Mouse (Mus musculus) midbrain, embryonic 11.5 days (tissue): Measurements from ENCODE around the gene Hist1h2ah. TPM values are rescaled to one million over a fixed set of nuclear protein-coding genes. Genes with fewer than 3 reads are reported as not detected.
A peak's percentile ranks its signal among the peaks of the same experiment; 100 is the strongest.

Experiments used
- ATAC-seq: fragments of 200-750 bp; cut with Nextera tagmentation; 2 replicates; pipeline ENCODE4 v1.8.0; 2017; ENCODE audit warnings: moderate TSS enrichment, moderate library complexity; ENCODE audit not compliant: low FRiP score
- DNase-seq: peaks from one replicate; pipeline ENCODE4 v3.0.0; 2015; ENCODE audit warnings: low spot score; ENCODE audit errors: missing footprints
- H3K27ac ChIP-seq: fragments of 300-500 bp; sonication (generic); 2 replicates; pipeline ENCODE4 v1.5.1; 2014; ENCODE audit warnings: low read depth, low read length
- H3K27me3 ChIP-seq: fragments of 300-500 bp; sonication (generic); 2 replicates; pipeline ENCODE4 v1.6.1; 2014; ENCODE audit warnings: mild to moderate bottlenecking, low read length, moderate library complexity, mixed read lengths; ENCODE audit not compliant: control insufficient read depth, insufficient read depth
- H3K36me3 ChIP-seq: fragments of 300-500 bp; sonication (generic); 2 replicates; pipeline ENCODE4 v1.6.1; 2014; ENCODE audit warnings: mild to moderate bottlenecking, low read length, moderate library complexity, mixed read lengths; ENCODE audit not compliant: control insufficient read depth, insufficient read depth
- H3K4me1 ChIP-seq: fragments of 300-500 bp; sonication (generic); 2 replicates; pipeline ENCODE4 v1.6.1; 2014; ENCODE audit warnings: low read length; ENCODE audit not compliant: control insufficient read depth, insufficient read depth
- H3K4me2 ChIP-seq: fragments of 300-500 bp; sonication (generic); 2 replicates; pipeline ENCODE4 v1.6.1; 2014; ENCODE audit warnings: mild to moderate bottlenecking, moderate library complexity
- H3K4me3 ChIP-seq: fragments of 300-500 bp; sonication (generic); 2 replicates; pipeline ENCODE4 v1.5.1; 2014; ENCODE audit warnings: low read depth, low read length
- H3K9ac ChIP-seq: fragments of 300-500 bp; sonication (generic); 2 replicates; pipeline ENCODE4 v1.6.1; 2014; ENCODE audit warnings: low read length
- H3K9me3 ChIP-seq: fragments of 300-500 bp; sonication (generic); 2 replicates; pipeline ENCODE4 v1.6.1; 2016; ENCODE audit warnings: low read length; ENCODE audit not compliant: control insufficient read depth
- WGBS: fragments of 180-500 bp; shearing (Covaris S2); extraction: QIAGEN DNeasy Blood & Tissue Kit; methylation state at CpG from one replicate; pipeline ENCODE4 v1.1.7; 2014; 5-methylcytosine and 5-hydroxymethylcytosine counted together
- microRNA-seq: library from miRNA; unstranded; fragments of <30 nt; microRNA quantifications from one replicate; pipeline ENCODE4, GENCODE M21; 2017
- polyA plus RNA-seq: library from polyadenylated mRNA; unstranded; fragments of >200 nt; fragmentation: Nextera tagmentation; extraction: Ambion mirVana; gene quantifications from 2 replicates; pipeline ENCODE4 v1.2.1, GENCODE M21; 2014

Hist1h2ah gene
- polyA plus RNA-seq, 1 experiment from 2014 or later = 6.8 TPM

GRCm38 (mm10) chr13:21996101-21996839 lies 39.1 kb downstream of the Hist1h2ah start:
- H3K4me3 ChIP-seq = peak overlapping the region; percentile 21
- DNase-seq (peak; percentile 97), ATAC-seq (peak; percentile 69; the same call in 1 of the 2 replicates)
- H3K4me1 ChIP-seq = 0 out of 2 replicates have a peak, but pooled peaks cover 3% of the 10 kb centered on the region
- H3K9me3 ChIP-seq = no peaks in the 10 kb centered on the region
- peak overlapping the region; percentile 52 for H3K4me2 ChIP-seq
- WGBS = 1% methylated on average over 12 of the region's 12 CpGs
- no peak overlapping the region for H3K27ac ChIP-seq
- H3K9ac ChIP-seq = no peak overlapping the region
- no peaks in the 10 kb centered on the region for H3K36me3 ChIP-seq
- H3K27me3 ChIP-seq = peaks cover 64% of the 10 kb centered on the region

DNA sequence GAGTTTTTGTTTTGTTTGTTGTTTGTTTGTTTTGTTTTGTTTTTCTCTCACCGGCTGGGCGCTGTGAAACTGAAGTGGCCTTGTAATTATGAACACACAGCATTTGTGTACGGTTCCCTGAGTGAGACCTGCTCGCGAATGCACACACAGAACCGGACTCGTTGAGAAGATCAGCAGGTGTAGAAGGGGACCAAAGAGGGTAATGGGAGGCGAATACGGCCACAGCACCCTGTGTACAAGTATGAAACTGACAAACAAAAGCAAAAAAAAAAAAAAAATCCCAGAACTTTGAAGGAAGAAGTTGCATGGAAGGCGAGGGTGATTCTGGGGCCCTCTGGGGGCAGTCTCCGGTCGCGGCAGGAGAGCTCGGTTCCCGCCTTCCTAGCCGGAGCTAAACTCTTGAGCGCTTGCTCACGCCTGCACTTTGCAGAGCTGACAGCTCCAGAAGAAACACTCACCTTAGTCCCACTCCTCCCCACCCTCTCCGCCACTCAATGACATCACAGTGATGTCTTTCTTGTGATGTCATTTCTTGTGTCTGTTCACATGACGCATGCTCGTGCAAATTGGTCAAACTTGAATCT lies 39.9 kb downstream of the Hist1h2ah start:
- no peaks in the 10 kb centered on the region for H3K9me3 ChIP-seq
- peak; percentile 67 for ATAC-seq
- H3K4me1 ChIP-seq = 0 out of 2 replicates have a peak, but pooled peaks cover 3% of the 10 kb centered on the region
- WGBS = under 1% methylated on average over 21 of the region's 21 CpGs
- peak; percentile 96 for DNase-seq
- H3K4me2 ChIP-seq = peak overlapping the region; percentile 52
- H3K4me3 ChIP-seq = peak overlapping the region; percentile 30
- no peaks in the 10 kb centered on the region for H3K36me3 ChIP-seq
- H3K27ac ChIP-seq = no peak overlapping the region
- no peak overlapping the region; the same call in 1 of the 2 replicates for H3K9ac ChIP-seq
- peaks cover 56% of the 10 kb centered on the region for H3K27me3 ChIP-seq

DNA sequence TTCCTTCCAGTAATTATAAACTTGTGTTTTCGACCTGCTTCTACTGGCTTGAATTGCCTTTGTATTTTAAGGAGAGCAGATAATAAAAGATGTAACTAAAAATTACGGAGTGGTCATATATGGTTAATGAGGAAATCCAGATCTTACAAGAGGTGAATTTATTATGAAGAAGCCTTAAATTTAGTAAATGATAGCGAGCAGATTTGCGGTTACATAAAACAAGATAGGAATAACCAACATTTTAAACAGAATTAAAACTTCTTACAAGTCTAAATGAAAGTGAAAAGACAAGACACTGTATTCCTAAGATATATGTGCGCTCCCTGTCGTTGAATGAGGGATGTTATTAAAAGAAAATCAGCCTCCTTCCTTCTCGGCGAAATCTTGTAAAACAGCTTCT lies 40.5 kb downstream of the Hist1h2ah start:
- no peak for ATAC-seq
- H3K9ac ChIP-seq = no peak overlapping the region; the same call in 1 of the 2 replicates

GRCm38 (mm10) chr13:21993957-21994738 lies 41.2 kb downstream of the Hist1h2ah start:
- Histone ChIP-seq H3K9ac (no peak overlapping the region), H3K9me3 (no peaks in the 10 kb centered on the region), H3K36me3 (no peaks in the 10 kb centered on the region), H3K27me3 (peaks cover 43% of the 10 kb centered on the region), H3K4me1 (0 out of 2 replicates have a peak, but pooled peaks cover 3% of the 10 kb centered on the region), H3K4me3 (no peak overlapping the region), H3K27ac (no peak overlapping the region), H3K4me2 (0 out of 2 replicates have a peak overlapping the region, but pooled peaks have one; percentile 8)
- DNase-seq = peak; percentile 95
- ATAC-seq = no peak
- 1% methylated on average over 22 of the region's 22 CpGs for WGBS

More for the DNA sequence above, 40.5 kb downstream of the Hist1h2ah start:
- H3K4me3 ChIP-seq = peak overlapping the region; percentile 30
- DNase-seq = no peak
- H3K4me2 ChIP-seq = peak overlapping the region; percentile 52
- peaks cover 50% of the 10 kb centered on the region for H3K27me3 ChIP-seq
- WGBS = 4% methylated on average over 8 of the region's 8 CpGs
- no peak overlapping the region for H3K27ac ChIP-seq
- no peaks in the 10 kb centered on the region for H3K9me3 ChIP-seq
- H3K4me1 ChIP-seq = 0 out of 2 replicates have a peak, but pooled peaks cover 3% of the 10 kb centered on the region
- no peaks in the 10 kb centered on the region for H3K36me3 ChIP-seq

DNA sequence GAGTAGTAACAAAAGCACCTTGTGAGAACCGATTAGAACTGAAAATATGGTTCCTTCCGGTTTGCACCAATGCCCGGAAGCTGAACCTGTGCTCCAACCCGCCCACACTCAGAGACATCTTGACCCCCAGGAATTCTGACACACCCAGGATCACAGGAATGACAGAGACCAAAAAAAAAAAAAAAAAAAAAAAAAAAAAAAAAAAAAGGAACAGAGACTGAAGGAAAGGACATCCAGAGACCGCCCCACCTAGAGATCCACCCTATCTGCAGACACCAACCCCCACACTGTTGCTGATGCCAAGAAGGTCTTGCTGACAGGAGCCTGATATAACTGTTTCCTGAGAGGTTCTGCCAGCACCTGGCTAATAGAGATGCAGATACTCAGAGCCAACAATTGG lies 42.8 kb downstream of the Hist1h2ah start:
- 91% methylated on average over 5 of the region's 5 CpGs for WGBS
- Histone ChIP-seq H3K27ac (no peak overlapping the region), H3K4me3 (no peak overlapping the region), H3K27me3 (peaks cover 27% of the 10 kb centered on the region), H3K9ac (no peak overlapping the region), H3K4me1 (0 out of 2 replicates have a peak, but pooled peaks cover 3% of the 10 kb centered on the region), H3K36me3 (no peaks in the 10 kb centered on the region), H3K9me3 (no peaks in the 10 kb centered on the region), H3K4me2 (no peak overlapping the region)
- no peak for ATAC-seq
- DNase-seq = no peak

Small RNA genes within 50 kb of the gene (microRNA-seq; reads per million reads assigned to microRNA genes)
- gene Gm26300 (not detected), gene Gm44390 (not detected), gene Gm44486 (not detected)

Other genes starting within 250 kb of the Hist1h2ah start
- gene Hist1h2an, start 248.3 kb downstream of the Hist1h2ah start, polyA plus RNA-seq = 2.6 and 7.4 TPM in 2 replicates
- gene Hist1h2bp, start 248.1 kb downstream of the Hist1h2ah start, polyA plus RNA-seq = 2.5 TPM in 2 replicates
- 17.8 and 23.3 TPM in 2 replicates for gene Hist1h2bq, start 225.4 kb downstream of the Hist1h2ah start, polyA plus RNA-seq
- gene Hist1h2ao, start 225.1 kb downstream of the Hist1h2ah start, polyA plus RNA-seq = 1.7 TPM in 1 of 2 replicates, not detected in the other
- gene Hist1h4m, start 223.8 kb downstream of the Hist1h2ah start, polyA plus RNA-seq = not detected in 2 replicates
- 10.3 and 12.0 TPM in 2 replicates for gene Hist1h4n, start 203.4 kb downstream of the Hist1h2ah start, polyA plus RNA-seq
- gene Hist1h2ap, start 202.1 kb downstream of the Hist1h2ah start, polyA plus RNA-seq = 5,628 and 6,009 TPM in 2 replicates
- 17.8 and 23.1 TPM in 2 replicates for gene Hist1h2br, start 201.8 kb downstream of the Hist1h2ah start, polyA plus RNA-seq
- gene Zfp184, start 90.5 kb downstream of the Hist1h2ah start, polyA plus RNA-seq = 26.7 and 27.9 TPM in 2 replicates
- gene Pom121l2, start 54.4 kb downstream of the Hist1h2ah start, polyA plus RNA-seq = not detected in 2 replicates
- 0.10 and 0.37 TPM in 2 replicates for gene Prss16, start 25.8 kb downstream of the Hist1h2ah start, polyA plus RNA-seq
- gene Hist1h2bk, start 302 bp upstream of the Hist1h2ah start, polyA plus RNA-seq = 9.9 and 11.3 TPM in 2 replicates
- gene Hist1h4i, start 5.8 kb upstream of the Hist1h2ah start, polyA plus RNA-seq = 43.8 and 43.9 TPM in 2 replicates
- 46.4 and 70.6 TPM in 2 replicates for gene Hist1h2ag, start 7.4 kb upstream of the Hist1h2ah start, polyA plus RNA-seq
- 9.9 and 12.6 TPM in 2 replicates for gene Hist1h2bj, start 7.6 kb upstream of the Hist1h2ah start, polyA plus RNA-seq
- gene Vmn1r188, start 48.9 kb upstream of the Hist1h2ah start, polyA plus RNA-seq = not detected in 2 replicates
- gene Vmn1r189, start 70.3 kb upstream of the Hist1h2ah start, polyA plus RNA-seq = not detected in 2 replicates
- not detected in 2 replicates for gene Vmn1r191, start 148.4 kb upstream of the Hist1h2ah start, polyA plus RNA-seq
- not detected in 2 replicates for gene Vmn1r192, start 155.6 kb upstream of the Hist1h2ah start, polyA plus RNA-seq
- gene Vmn1r193, start 187.6 kb upstream of the Hist1h2ah start, polyA plus RNA-seq = not detected in 2 replicates
- not detected in 2 replicates for gene Vmn1r194, start 208.6 kb upstream of the Hist1h2ah start, polyA plus RNA-seq
- gene Vmn1r195, start 235.0 kb upstream of the Hist1h2ah start, polyA plus RNA-seq = not detected in 2 replicates